Mouse (Mus musculus) C2C12 (cell line): ENCODE measurements around the gene Aktip.

ENCODE experiments used
- CTCF ChIP-seq: IDR thresholded peaks from one replicate; pipeline ENCODE4 v1.5.1; 2011; ENCODE audit not compliant: control insufficient read depth, insufficient read depth, insufficient read length
- MYOD1 ChIP-seq: IDR thresholded peaks from one replicate; pipeline ENCODE4 v1.6.1; 2011; ENCODE audit warnings: low read depth; ENCODE audit not compliant: control insufficient read depth, insufficient read length

DNA sequence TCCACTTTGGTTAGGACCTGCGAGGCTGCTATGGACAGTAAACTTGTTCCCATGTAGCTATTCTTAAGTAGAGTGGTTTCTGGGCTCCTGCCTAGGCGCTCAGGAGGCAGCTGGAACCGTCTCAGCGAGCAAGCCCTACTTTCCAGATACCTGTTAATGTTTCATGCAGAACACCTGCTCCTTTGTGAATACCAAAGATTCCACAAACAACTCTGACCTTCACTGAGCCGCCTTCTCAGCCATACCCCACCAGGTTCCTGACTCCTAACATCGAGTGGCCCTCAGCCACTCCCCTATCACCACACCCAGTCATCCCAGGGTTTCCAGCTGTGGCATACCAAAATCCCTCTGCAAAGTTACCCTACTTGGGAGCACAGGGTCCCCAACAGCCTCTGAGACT, 29.6 kb downstream of the Aktip start:
- no peak for TF ChIP-seq CTCF
- no peak for TF ChIP-seq MYOD1
